Mouse (Mus musculus) G1E (cell line): ENCODE data around the gene Rtbdn.

Source experiments
- CTCF ChIP-seq: IDR thresholded peaks from 2 replicates; pipeline ENCODE4 v1.5.1; 2012; ENCODE audit warnings: low read depth, low read length, inconsistent platforms, mixed read lengths
- GATA2 ChIP-seq: IDR thresholded peaks from 2 replicates; pipeline ENCODE4 v1.6.1; 2012; ENCODE audit warnings: low read depth, low read length, inconsistent platforms, borderline replicate concordance
- POLR2AphosphoS5 ChIP-seq: IDR thresholded peaks from 2 replicates; pipeline ENCODE4 v1.6.1; 2012; ENCODE audit warnings: low read depth, low read length, inconsistent platforms; ENCODE audit not compliant: insufficient replicate concordance
- TAL1 ChIP-seq: conservative IDR thresholded peaks from 2 replicates; pipeline ENCODE4 v1.6.1; 2012; ENCODE audit warnings: low read depth, low read length, inconsistent platforms, mixed read lengths

DNA sequence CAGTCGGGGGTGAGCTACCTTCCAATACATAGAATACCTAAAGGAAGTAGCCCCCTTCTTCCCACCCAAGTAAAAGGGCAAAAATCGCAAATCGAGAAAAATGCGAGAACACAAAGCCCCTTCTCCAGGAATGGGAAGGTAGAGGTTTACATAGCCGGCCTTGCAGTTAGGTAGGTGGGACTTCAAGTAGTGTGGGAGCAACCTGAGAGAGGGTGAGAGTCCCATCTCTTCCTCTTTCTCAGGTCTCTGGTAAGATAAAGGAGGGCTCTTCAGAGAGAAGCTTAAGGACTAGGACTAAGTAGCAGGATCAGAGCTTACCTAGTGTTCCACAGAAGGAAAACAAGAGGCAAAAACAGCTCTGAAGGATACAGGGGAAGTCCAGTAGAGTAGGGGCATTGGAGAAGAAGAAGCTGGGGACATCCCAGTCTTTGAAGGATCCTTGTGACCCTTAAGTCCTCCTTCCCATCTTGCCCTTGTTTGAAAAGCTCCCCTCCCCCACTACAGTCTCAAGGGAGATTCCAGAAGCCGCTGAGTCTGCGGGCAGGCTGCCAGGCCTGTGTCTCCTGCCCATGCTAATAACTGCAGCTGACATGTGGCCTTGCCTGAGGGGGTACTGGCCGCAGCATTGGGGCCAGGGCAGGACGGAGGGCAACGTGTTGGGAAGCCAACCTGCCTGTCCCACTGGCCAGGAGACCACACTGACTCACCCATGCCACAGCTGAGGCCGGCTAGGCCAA is 34.0 kb downstream of the Rtbdn start:
- TF ChIP-seq CTCF (no peak), POLR2AphosphoS5 (no peak), TAL1 (no peak), GATA2 (no peak)
